Mouse (Mus musculus): Measurements from ENCODE around the gene Mycbp2. TPM values are rescaled to one million over a fixed set of nuclear protein-coding genes. Genes with fewer than 3 reads are reported as not detected.
A peak's percentile ranks its signal among the peaks of the same experiment; 100 is the strongest.

Gene Mycbp2
- 16.2 and 22.4 TPM in 2 replicates for total RNA-seq (2012; rRNA removed)

GRCm38 (mm10) chr14:103346729-103347505, at the start of gene Mycbp2:
Gene Mycbp2 (minus strand): TSS chr14:103346814.
- DNase-seq (ENCODE audit: low read depth, low spot score) = peak; percentile 90
- peak within 1 kb of the TSS; percentile 72 to 74 for H3K4me3 ChIP-seq (ENCODE audit: insufficient read depth in 1 of 2, low read depth in 1 of 2, low read length in 2 of 2, poor library complexity in 1 of 2, severe bottlenecking in 1 of 2)
- TF ChIP-seq HCFC1 (IDR thresholded peaks at IDR 0.05; ENCODE audit: borderline replicate concordance, insufficient read depth, low read length) = peak; percentile 61; the same call in 1 of the 2 replicates
- TF ChIP-seq ZNF384 (IDR thresholded peaks at IDR 0.05; ENCODE audit: low read depth, low read length) = no peak
- in situ Hi-C loops (cut with MboI; ENCODE audit: low sequenced_read_pairs in 2 of 2, unreplicated experiment in 2 of 2) = no loop called here
- H3K9ac ChIP-seq (ENCODE audit: insufficient read depth, low read depth, low read length, poor library complexity, severe bottlenecking) = peak within 1 kb of the TSS; percentile 78
- no peaks in the 10 kb centered on the region for H3K36me3 ChIP-seq (ENCODE audit: control insufficient read depth, insufficient read depth, low read length, poor library complexity, severe bottlenecking)
- H3K9me3 ChIP-seq (ENCODE audit: control insufficient read depth, insufficient read depth, low read depth, low read length) = no peaks in the 10 kb centered on the region
- peaks cover 0 to 2% of the 10 kb centered on the region in 2 experiments; a peak in 1 of 4 replicates for H3K4me1 ChIP-seq (ENCODE audit: control insufficient read depth in 2 of 2, insufficient read depth in 2 of 2, low read length in 2 of 2, poor library complexity in 1 of 2)
- H3K27ac ChIP-seq (ENCODE audit: insufficient read depth, low read depth, low read length, poor library complexity, severe bottlenecking) = no peak within 1 kb of the TSS

- Histone ChIP-seq H3K9ac (ENCODE audit: insufficient read depth, low read depth, low read length, poor library complexity, severe bottlenecking) (no peak overlapping the region), H3K36me3 (ENCODE audit: control insufficient read depth, insufficient read depth, low read length, poor library complexity, severe bottlenecking) (no peaks in the 10 kb centered on the region), H3K9me3 (ENCODE audit: control insufficient read depth, insufficient read depth, low read depth, low read length) (no peaks in the 10 kb centered on the region), H3K4me1 (ENCODE audit: control insufficient read depth in 2 of 2, insufficient read depth in 2 of 2, low read length in 2 of 2, poor library complexity in 1 of 2) (no peaks in the 10 kb centered on the region), H3K4me3 (ENCODE audit: insufficient read depth in 1 of 2, low read depth in 1 of 2, low read length in 2 of 2, poor library complexity in 1 of 2, severe bottlenecking in 1 of 2) (no peak overlapping the region), H3K27ac (ENCODE audit: insufficient read depth, low read depth, low read length, poor library complexity, severe bottlenecking) (no peak overlapping the region)
- in situ Hi-C loops (cut with MboI; ENCODE audit: low sequenced_read_pairs in 2 of 2, unreplicated experiment in 2 of 2) = no loop called here
- TF ChIP-seq ZNF384 (IDR thresholded peaks at IDR 0.05; ENCODE audit: low read depth, low read length) = no peak
- DNase-seq (ENCODE audit: low read depth, low spot score) = no peak
These were observed 45.8 kb upstream of the Mycbp2 start for GRCm38 (mm10) chr14:103392391-103392790.

- in situ Hi-C loops (cut with MboI; ENCODE audit: low sequenced_read_pairs in 2 of 2, unreplicated experiment in 2 of 2) = no loop called here
- Histone ChIP-seq H3K9ac (ENCODE audit: insufficient read depth, low read depth, low read length, poor library complexity, severe bottlenecking) (no peak overlapping the region), H3K4me1 (ENCODE audit: control insufficient read depth in 2 of 2, insufficient read depth in 2 of 2, low read length in 2 of 2, poor library complexity in 1 of 2) (no peaks in the 10 kb centered on the region), H3K27ac (ENCODE audit: insufficient read depth, low read depth, low read length, poor library complexity, severe bottlenecking) (no peak overlapping the region), H3K4me3 (ENCODE audit: insufficient read depth in 1 of 2, low read depth in 1 of 2, low read length in 2 of 2, poor library complexity in 1 of 2, severe bottlenecking in 1 of 2) (no peak overlapping the region), H3K9me3 (ENCODE audit: control insufficient read depth, insufficient read depth, low read depth, low read length) (no peaks in the 10 kb centered on the region), H3K36me3 (ENCODE audit: control insufficient read depth, insufficient read depth, low read length, poor library complexity, severe bottlenecking) (no peaks in the 10 kb centered on the region)
- TF ChIP-seq ZC3H11A (IDR thresholded peaks at IDR 0.05; ENCODE audit: borderline replicate concordance, low read depth, low read length) (no peak), HCFC1 (IDR thresholded peaks at IDR 0.05; ENCODE audit: borderline replicate concordance, insufficient read depth, low read length) (no peak), CHD2 (IDR thresholded peaks at IDR 0.05; ENCODE audit: low read depth, low read length) (no peak), ZNF384 (IDR thresholded peaks at IDR 0.05; ENCODE audit: low read depth, low read length) (no peak), MAFK (IDR thresholded peaks at IDR 0.05; ENCODE audit: insufficient read depth, low read depth, low read length) (no peak)
- DNase-seq (ENCODE audit: low read depth, low spot score) = no peak
These were observed 40.8 kb upstream of the Mycbp2 start for GRCm38 (mm10) chr14:103387431-103387830.

GRCm38 (mm10) chr14:103386871-103387270, 40.3 kb upstream of the Mycbp2 start:
- Histone ChIP-seq H3K27ac (ENCODE audit: insufficient read depth, low read depth, low read length, poor library complexity, severe bottlenecking) (no peak overlapping the region), H3K4me1 (ENCODE audit: control insufficient read depth in 2 of 2, insufficient read depth in 2 of 2, low read length in 2 of 2, poor library complexity in 1 of 2) (no peaks in the 10 kb centered on the region), H3K4me3 (ENCODE audit: insufficient read depth in 1 of 2, low read depth in 1 of 2, low read length in 2 of 2, poor library complexity in 1 of 2, severe bottlenecking in 1 of 2) (no peak overlapping the region), H3K36me3 (ENCODE audit: control insufficient read depth, insufficient read depth, low read length, poor library complexity, severe bottlenecking) (no peaks in the 10 kb centered on the region), H3K9ac (ENCODE audit: insufficient read depth, low read depth, low read length, poor library complexity, severe bottlenecking) (no peak overlapping the region), H3K9me3 (ENCODE audit: control insufficient read depth, insufficient read depth, low read depth, low read length) (no peaks in the 10 kb centered on the region)
- no peak for DNase-seq (ENCODE audit: low read depth, low spot score)
- no peak for TF ChIP-seq CHD2 (IDR thresholded peaks at IDR 0.05; ENCODE audit: low read depth, low read length)
- no peak for TF ChIP-seq HCFC1 (IDR thresholded peaks at IDR 0.05; ENCODE audit: borderline replicate concordance, insufficient read depth, low read length)
- no peak for TF ChIP-seq MAFK (IDR thresholded peaks at IDR 0.05; ENCODE audit: insufficient read depth, low read depth, low read length)
- TF ChIP-seq ZNF384 (IDR thresholded peaks at IDR 0.05; ENCODE audit: low read depth, low read length) = no peak
- TF ChIP-seq ZC3H11A (IDR thresholded peaks at IDR 0.05; ENCODE audit: borderline replicate concordance, low read depth, low read length) = no peak
- in situ Hi-C loops (cut with MboI; ENCODE audit: low sequenced_read_pairs in 2 of 2, unreplicated experiment in 2 of 2) = no loop called here

GRCm38 (mm10) chr14:103385084-103385610, 38.5 kb upstream of the Mycbp2 start:
- H3K27ac ChIP-seq (ENCODE audit: insufficient read depth, low read depth, low read length, poor library complexity, severe bottlenecking) = no peak overlapping the region
- H3K9me3 ChIP-seq (ENCODE audit: control insufficient read depth, insufficient read depth, low read depth, low read length) = no peaks in the 10 kb centered on the region
- no peak overlapping the region for H3K4me3 ChIP-seq (ENCODE audit: insufficient read depth in 1 of 2, low read depth in 1 of 2, low read length in 2 of 2, poor library complexity in 1 of 2, severe bottlenecking in 1 of 2)
- TF ChIP-seq MAFK (IDR thresholded peaks at IDR 0.05; ENCODE audit: insufficient read depth, low read depth, low read length) (no peak), ZC3H11A (IDR thresholded peaks at IDR 0.05; ENCODE audit: borderline replicate concordance, low read depth, low read length) (no peak), HCFC1 (IDR thresholded peaks at IDR 0.05; ENCODE audit: borderline replicate concordance, insufficient read depth, low read length) (no peak), ZNF384 (IDR thresholded peaks at IDR 0.05; ENCODE audit: low read depth, low read length) (no peak), CHD2 (IDR thresholded peaks at IDR 0.05; ENCODE audit: low read depth, low read length) (no peak)
- no peak for DNase-seq (ENCODE audit: low read depth, low spot score)
- no peaks in the 10 kb centered on the region for H3K36me3 ChIP-seq (ENCODE audit: control insufficient read depth, insufficient read depth, low read length, poor library complexity, severe bottlenecking)
- H3K4me1 ChIP-seq (ENCODE audit: control insufficient read depth in 2 of 2, insufficient read depth in 2 of 2, low read length in 2 of 2, poor library complexity in 1 of 2) = no peaks in the 10 kb centered on the region
- in situ Hi-C loops (cut with MboI; ENCODE audit: low sequenced_read_pairs in 2 of 2, unreplicated experiment in 2 of 2) = no loop called here
- H3K9ac ChIP-seq (ENCODE audit: insufficient read depth, low read depth, low read length, poor library complexity, severe bottlenecking) = no peak overlapping the region
